Mouse (Mus musculus) cerebellum, postnatal 25 days (tissue): ENCODE results near the gene Rad50.

ENCODE experiments used
- DNase-seq, 2 experiments: peaks; one replicate each; pipeline ENCODE4 v3.0.0; 2021; ENCODE audit warnings: mixed read lengths in 2 of 2

Gene Rad50

DNA sequence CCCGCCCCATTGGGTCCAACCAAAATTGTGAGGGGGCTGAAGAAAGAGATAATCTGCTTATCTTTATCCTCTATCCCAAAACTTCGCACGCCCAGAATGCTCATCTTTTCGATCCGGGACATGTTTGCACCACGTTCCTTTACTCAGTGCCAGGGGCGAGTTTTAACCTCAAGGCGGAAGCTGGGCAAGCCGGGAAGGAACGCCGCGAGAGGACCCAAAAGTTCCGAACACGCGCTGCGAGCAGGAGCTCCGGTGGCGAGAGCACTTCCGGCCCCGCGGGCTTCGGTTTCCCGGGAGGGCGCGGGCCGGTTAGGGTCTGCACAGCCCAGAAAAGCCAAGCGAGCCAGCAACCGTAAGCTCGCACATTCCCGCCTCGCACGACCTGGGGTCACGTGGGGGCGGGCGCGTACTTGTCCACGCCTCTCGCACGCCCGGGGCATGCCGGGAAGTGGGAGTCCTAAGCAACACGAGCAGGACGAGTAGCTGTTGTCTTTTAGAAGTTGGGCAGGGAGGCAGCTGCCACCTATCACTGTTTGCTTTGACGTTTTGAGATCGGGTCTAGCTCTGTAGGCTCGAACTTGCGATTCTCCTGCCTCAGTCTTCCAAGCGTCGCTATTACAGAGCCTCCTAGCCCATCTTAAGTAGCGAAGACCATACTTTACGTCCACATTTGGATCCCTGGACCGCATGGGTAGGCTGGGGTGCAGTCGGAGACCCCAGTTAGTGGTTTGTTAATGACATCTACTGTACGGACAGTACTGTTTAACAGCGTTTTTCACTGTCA lies at the start of gene Rad50:
Rad50 (minus strand) TSS at position 386 of the 784 bp plus-strand sequence.
- peak; percentile 88 to 93 for DNase-seq

DNA sequence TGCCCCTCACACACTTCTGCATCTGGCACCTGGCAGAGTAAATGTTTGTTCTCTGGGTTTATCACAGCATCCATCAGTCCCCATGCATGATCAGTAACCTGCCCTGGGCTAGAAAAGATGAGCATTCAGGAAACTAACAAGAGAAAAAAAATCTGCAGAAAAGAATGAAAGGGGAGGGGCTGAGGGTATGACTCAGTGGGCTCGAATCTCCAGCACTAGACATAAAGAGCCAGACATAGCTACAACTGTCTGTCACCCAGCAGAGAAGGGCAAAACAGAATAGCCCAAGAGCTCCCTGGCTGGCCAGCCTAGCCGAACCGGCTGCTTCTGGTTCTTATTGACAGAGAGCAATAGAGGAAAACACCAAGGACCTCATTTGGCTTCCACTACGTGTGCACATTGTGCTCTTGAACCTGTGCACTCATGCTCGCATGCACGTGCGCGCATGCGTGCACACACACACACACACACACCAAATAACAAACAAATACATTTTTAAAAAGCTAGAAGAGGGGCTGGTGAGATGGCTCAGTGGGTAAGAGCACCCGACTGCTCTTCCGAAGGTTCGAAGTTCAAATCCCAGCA lies 48.0 kb upstream of the Rad50 start:
- DNase-seq: no peak

DNA sequence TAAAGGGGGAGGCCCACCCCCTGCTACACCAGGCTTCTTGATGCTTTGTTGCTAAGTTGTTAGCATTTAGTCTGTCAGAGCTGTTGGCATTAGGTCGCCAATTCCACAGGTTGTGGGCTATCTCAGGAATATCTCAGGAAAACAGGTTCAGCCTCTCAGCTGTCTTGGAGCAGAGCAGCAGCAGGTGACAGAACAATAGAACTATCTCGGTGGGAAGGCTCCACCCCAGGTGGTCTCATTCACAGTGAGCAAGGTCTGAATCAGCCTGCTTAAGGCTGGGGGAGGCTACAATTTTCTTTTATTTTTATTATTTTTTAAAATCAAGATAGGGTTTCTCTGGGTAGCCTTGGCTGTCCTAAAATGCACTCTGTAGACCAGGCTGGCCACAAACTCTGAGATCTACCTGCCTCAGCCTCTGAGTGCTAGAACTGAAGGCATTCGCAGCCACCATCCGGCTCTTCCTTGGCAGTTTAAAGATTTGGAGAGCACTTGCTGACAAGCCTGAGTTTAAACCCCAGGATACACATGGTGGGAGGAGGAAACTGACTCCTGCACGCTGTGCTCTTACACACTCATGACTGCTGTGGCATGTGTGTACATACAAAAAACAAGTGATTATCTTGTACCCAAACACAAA lies 42.7 kb upstream of the Rad50 start:
- no peak for DNase-seq

DNA sequence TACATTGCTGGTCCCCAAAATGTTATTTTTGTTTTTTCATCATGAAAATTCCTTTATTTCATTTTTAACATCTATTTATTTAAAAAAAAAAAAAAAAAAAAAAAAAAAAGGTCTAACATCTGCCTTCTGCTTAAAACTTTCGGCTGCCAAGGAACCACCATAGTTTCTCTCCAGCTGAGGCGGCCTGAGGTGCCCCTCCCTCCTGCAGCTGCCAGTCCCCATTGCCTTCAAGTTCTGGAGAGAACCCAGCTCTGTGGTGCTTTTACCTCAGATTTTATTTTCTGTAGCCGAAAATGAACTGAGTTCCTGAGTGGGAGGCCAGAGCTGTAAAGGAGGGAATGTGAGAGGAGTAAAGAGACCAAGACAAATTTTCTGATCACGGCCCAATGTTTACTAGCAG lies 42.2 kb upstream of the Rad50 start:
- no peak for DNase-seq

DNA sequence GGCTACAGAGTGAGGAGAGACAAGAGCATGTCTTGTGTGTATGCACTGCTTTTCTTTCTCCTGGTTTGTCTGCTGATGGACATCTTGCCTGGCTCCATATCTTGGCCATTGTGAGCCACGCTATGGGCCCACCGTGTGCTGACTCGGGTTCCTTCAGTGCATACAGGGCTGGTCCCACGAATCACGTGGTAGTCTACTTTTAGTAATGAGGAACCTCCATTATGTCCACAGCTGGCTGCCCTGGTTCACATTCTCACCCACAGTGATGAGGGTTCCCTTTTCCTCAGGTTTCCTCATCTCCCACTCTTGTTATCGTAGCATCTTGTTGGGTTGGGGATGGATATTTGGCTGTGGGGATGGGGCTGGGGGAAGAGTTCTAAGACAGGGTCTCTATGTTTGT lies 41.5 kb upstream of the Rad50 start:
- no peak for DNase-seq

DNA sequence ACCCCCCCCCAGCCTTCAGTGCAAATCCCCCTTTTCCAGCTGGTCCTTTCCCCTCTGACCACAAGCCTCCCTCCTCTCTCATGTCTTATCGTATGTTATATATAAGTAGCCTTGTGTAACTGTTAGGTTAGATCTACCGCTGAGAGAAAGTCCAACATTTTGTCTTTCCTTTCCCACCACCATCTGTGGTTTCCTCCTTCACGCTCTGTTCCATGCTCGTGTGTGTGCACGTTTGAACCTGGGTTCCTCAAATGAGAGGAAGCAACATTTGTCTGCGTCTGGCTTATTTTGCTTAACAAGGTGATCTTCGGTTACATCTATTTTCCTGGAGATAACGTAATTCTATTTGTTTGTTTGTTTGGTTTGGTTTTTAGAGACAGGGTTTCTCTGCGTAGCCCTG lies 40.9 kb upstream of the Rad50 start:
- DNase-seq: no peak

DNA sequence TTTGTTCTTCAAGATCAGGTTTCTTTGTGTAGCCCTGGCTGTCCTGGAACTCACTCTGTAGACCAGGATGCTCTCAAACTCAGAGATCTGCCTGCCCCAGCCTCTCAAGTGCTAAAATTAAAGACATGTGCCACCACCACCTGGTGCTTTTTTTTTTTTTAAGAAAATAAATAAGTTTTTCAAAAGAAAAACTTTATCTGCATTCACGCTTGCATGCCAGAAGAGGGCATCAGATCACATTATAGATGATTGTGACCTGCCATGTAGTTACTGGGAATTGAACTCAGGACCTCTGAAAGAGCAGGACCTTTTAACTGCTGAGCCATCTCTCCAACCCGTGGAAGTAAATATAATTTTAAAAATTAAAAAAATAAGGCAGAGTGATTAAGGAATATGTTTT lies 38.1 kb upstream of the Rad50 start:
- DNase-seq: no peak

DNA sequence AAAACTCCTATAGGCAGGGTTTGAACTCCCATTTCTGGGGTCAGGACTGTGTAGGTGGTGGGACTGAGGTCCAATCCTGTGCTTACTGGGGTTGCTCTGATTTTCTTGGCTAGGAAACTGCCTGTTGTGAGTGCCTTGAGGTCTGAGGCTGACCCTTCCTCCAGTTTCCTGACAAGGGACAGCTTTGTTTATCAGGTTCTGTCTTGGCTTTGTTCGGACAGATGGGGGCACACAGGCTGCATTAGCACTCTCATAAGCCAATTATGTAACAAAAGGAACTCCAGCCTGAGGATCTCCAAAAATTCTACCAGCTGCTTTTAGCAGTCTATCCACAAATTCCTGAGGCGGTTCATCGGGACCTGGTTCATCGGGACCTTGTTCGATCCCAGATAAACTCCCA lies 35.2 kb upstream of the Rad50 start:
- no peak for DNase-seq

DNA sequence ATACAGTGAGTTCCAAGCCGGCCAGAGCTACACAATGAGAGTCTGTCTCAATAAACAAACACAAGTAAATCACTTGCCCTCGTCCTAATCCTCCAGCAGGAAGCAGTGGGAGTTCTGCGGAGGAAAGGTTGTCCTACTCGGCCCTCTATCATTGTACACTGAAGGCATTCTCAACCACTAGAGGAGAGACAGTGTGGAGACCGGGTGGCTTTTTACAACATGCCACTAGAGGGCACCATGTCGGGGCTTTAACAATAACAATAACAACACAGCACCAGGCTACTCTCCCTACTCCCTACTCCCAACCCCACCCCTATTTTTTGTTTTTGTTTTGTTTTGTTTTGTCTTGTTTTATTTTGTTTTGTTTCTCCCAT lies 30.4 kb upstream of the Rad50 start:
- peak; percentile 50 to 69 for DNase-seq

DNA sequence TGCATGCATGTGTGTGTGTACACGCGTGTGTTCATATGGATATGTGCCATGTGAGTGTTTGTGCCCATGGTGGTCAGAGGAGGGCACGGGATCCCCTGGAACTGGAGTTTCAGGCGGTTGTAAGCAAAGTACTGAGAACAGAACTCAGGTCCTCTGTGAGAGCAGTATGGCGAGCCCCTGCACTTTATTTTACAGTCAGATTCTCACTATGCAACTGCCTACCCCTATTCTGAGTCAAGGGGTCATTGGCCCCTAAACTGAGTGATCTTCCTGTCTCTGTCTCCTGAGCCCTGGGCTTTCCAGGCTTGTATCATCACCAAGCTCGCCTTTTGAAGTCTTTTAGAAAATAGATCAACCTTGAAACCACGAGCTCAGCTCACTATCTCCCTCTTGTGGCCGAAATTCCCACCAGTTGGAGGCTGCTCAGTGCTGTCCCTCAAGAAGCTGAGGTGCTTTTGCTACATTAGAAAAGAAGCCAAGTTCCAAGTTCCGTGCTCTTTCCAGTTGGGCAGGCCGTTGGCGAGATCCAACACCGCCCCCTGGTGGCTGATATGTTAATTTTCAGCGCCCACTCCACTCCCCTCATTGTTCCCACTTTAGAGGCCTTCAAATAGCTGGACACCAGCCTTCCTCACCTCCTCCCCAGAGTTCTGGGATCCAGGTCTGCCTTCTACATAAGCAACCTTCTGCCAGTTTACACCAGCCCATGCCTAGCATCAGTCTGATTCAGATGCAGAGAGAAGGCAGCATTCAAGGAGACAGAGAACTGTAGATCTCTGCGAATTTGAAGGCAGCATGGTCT lies 29.9 kb upstream of the Rad50 start:
- DNase-seq: peak; percentile 55 to 68

DNA sequence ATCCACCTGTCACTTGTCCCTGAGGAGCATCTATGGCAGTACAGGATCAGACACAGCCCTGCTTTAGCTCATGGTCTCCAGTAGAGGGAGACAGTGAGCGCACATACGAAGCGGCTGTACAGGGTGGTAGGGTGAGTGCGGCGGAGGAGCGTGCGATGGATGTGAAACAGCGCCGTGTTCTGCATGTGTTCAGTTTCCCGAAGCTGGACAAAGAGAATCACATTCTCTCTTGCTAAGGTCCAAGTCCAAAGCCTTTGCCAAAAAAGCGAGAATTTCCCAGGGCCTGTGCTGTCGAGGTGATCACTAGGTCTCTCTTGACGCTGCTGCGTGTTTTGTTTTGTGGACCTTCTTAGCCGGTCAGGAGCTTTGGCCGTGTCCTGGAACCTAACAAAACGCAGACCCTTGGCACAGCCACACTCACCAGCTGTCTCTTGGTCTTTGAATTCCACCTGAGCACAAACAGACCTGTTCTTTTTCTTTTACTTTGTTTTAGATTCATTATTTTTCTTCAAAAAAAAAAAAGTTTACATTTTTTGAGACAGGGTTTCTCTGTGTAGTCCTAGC lies 28.6 kb upstream of the Rad50 start:
- peak; percentile 68 to 79 for DNase-seq

DNA sequence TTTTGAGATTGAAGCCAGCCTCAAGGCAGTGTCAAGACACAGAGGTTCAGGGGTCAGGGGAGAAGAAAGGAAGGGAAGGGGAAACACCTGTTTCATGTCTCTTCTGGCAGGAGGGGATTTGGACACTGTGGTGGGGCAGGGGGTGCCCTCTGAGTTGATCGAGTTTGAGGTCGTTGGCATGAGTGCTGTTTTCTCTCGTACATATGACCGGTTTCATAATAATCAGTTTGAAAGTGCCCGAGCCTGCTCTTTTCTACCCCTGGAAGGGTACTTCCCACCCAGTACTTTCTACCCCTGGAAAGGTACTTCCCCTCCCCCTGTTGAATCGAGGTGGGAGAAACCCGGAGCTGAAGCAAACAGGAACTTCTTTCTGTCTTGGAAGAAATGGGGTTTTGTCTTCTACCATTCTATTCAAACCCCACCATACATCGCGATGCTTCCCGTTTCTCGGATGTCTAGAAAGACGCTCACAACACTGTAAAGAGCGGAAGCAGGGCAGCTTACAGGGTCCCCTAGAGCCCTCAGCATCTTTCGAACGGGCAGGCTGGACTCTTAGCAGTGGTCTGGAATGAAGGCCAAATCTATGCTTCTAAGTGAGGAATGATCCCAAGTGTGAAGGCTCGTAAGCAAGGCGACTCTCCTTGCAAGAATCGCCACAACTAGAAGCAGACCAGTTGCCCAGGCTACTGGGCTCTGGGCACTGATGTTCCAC lies 28.0 kb upstream of the Rad50 start:
- DNase-seq: no peak

DNA sequence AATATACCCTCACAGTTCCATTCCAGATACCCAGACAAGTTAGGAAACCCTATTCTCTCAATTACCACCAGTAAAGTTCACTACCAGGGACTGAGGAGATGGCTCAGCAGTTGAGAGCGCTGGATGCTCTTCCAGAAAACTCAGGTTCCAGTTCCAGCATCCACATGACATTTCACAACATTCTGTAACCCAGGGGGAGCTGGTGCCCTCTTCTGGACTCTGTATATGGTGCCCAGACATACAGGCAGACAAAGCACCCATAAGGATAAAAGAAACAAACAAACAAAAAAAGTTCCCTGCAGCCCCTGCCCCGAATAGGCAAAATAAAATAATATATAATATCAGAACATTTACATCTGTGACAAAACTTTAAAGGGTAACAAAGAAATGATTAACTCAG lies 27.3 kb upstream of the Rad50 start:
- DNase-seq: no peak

DNA sequence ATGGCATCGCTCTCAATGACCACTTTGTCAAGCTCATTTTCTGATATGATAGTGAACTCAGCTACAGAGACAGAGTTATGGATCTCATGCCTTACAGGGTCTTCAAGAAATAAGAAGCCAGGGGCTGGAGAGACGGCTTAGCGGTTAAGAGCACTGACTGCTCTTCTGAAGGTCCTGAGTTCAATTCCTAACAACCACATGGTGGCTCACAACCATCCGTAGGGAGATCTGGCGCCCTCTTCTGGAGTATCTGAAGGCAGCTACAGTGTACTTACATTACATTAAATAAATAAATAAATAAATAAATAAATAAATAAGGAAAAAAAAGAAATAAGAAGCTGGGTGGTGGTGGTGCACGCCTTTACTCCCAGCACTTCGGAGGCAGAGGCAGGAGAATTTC lies 26.7 kb upstream of the Rad50 start:
- no peak for DNase-seq

DNA sequence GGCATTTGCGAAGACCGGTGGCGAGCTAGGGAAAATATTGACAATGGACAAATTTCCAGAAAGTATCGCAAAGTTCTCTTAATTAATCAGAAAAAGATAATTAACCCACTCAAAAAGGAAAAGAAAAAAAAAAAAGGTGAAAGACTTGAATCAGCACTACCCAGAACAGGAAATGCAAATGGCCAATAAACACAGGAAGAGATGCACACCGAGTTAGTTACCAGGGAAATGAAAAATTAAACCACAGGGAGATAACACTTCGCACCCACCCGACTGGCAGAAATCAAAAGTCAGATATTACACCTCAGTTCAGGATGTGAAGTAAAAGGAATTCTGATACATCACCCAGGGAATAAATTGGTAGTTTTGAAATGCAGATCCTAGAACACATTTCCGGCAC lies 25.1 kb upstream of the Rad50 start:
- DNase-seq: no peak

DNA sequence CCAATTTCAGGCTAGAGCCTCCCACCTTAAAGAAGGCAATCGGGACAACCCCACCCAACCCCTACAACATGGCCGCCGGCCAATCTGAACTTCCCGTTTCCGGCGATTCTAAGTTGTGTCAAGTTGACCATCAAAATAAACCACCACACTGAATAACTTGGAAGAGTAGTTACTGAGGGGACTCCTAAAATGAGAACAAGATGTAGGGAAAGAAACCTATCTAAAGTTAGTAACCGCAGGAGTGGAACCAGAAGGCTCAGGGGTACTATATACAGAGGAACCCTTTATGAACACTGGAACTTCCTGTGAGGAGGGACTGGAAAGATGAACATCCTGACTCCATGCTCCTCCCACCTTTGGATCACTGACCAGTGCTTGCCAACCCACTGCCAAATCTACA lies 24.3 kb upstream of the Rad50 start:
- DNase-seq: no peak

DNA sequence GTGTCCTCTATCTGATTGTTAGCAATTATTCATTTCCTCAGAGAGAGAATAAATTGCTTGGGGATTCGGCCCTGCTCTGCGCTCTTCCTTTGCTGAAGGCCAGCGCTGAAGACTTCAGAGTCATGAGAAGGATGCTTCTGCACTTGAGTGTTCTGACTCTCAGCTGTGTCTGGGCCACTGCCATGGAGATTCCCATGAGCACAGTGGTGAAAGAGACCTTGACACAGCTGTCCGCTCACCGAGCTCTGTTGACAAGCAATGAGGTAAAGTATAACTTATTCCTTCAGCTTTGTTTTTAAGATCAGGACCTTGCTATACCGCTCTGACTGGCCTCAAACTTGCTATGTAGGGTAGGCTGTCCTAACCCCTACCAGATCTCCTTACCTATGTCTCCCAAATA lies 13.6 kb upstream of the Rad50 start, which contains the start of gene Il5:
Il5 (plus strand) TSS at position 80 of the 400 bp plus-strand sequence.
- DNase-seq: no peak

DNA sequence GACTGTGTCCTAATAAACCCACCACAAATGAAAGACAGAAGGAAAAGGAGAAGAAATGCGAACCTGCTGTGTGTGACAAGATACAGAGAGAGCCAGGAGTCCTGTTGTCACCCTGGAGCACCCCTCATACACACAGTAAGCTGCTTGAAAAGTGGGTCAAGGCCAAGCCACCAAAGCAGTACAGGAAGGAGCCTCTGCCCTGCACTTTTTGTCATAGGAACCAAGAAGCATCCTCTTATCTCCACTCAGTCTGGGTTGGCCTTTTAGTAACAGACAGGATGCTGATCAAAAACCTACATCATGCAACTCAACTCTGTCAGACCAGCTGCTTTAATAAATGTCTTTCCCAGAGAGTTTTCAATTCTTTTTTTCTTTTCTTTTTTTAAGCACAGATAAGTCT lies 12.6 kb upstream of the Rad50 start:
- DNase-seq: no peak

DNA sequence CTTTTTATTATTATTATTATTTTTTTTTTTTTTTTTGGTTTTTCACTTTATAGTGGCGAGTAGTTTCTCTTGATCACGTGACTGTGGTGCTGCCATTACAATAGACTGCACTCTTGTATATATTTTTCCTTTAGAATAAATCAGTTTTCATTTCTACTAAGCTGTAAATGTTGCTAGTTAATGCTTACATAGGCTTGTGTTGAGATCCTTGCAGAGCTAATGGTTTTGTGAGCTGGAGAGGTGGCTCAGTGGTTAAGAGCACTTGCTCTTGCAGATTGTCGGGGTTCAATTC lies 545 bp upstream of the Rad50 start:
- no peak for DNase-seq

DNA sequence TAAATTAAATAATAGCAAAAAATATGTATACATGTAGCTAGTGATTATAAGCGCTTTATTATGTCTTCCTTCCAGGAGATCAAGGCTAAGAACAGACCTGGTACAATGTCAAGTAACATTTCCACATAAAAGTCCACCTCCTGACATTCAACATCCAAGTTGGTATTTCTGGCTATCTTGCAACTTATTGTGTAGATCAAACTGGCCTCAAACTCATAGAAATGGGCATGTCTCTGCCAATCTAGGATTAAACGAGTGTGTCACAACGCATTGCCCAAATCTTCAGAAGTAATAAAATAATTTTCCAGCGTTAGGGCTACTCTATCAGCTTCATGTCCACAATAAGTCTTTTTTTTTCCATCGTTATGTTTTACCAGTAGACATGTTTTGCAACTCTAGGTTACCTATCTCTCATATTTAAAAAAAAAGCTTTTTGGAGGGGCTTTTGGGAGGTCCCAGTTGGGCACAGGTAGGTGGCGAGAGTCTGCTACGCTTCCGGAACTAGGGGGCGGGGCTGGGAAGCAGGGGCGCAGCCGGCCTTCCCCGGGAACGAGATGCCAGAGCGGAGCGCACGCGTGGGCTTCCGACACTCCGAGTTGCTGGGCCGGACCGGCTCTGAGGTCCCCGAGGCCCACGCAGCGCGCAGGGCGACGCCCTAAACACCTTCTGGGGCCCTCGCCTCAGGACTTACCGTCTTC lies 734 bp downstream of the Rad50 start:
- DNase-seq: peak in 1 of 2 experiments; percentile 54

DNA sequence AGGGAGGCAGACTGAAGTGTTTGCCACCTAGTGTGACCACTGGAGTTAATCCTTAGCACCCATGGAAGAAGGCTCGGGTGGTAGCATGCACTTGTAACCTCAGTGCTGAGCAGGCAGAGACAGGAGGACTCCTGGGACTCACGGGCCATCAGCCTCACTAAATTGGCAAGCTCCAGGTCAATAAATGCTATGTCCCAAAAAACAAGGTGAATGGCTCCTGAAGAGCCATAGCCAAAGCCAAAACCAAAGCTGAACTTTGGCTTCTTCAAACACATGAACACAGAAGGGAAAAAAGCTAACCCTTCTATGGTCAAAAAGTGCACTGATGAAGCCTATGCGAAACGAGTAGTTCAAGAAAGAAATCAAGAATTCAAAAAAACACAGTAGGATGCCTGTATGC lies 7.8 kb downstream of the Rad50 start:
- DNase-seq: no peak

DNA sequence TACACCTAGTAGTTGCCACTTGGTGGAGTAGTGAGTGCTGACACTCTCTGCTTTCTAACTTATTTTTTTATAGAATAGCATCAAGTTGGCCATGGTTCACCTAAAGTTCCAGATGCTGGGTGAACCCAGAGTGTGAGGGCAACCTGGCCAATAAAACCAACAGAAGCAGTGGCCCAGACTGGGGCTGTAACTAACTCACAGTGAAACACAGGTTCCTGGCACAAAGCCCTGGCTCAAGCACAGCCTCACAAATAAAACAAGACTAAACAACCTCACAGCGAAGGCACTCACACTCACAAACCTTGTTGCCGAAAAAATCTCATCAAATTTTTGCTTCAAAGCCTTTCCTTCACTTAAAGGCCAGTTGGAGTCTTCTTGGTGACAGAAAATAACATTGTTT lies 8.6 kb downstream of the Rad50 start:
- DNase-seq: no peak
